11 mouse cellular contexts compared by ENCODE assay signal in genomic region chr7:125434666-125435290, GRCm38 (mm10). TPM values are rescaled to one million over a fixed set of nuclear protein-coding genes. Genes with fewer than 3 reads are reported as not detected.
DNase-seq lines count a peak whose midpoint lies in the region; ATAC-seq and TF ChIP-seq lines count a peak whose summit lies in the region.
"Had no signal": no experiment of that assay in that cellular context is flagged by ENCODE, and none has a peak within 500 bp of the region (broad histone marks: within the 10 kb centered on the region; RNA-seq: fewer than 3 reads in every experiment).

No protein-coding gene starts in this region.

- peaks cover 21% of the 10 kb centered on the region for H3K4me1 ChIP-seq in small intestine, adult 2 months (ENCODE audit: control insufficient read depth, insufficient read depth, insufficient read length, low read length)
- H3K4me1 ChIP-seq in heart, embryonic 12.5 days (replicated peaks): no peaks in the 10 kb centered on the region

- H3K27me3 ChIP-seq in small intestine, adult 2 months (ENCODE audit: control insufficient read depth, insufficient read depth, low read length): no peaks in the 10 kb centered on the region
- no peaks in the 10 kb centered on the region for H3K27me3 ChIP-seq in heart, embryonic 12.5 days (replicated peaks)
- H3K27me3 ChIP-seq: liver, embryonic 12.5 days had no signal

- H3K4me2 ChIP-seq in heart, embryonic 12.5 days: no peak overlapping the region
- H3K4me2 ChIP-seq: liver, embryonic 12.5 days had no signal

- no peak for TF ChIP-seq CTCF in small intestine, adult 2 months (IDR thresholded peaks at IDR 0.05; ENCODE audit: extremely low read depth, insufficient read length, insufficient replicate concordance, low read depth, low read length)

- H3K9me3 ChIP-seq in heart, embryonic 12.5 days (replicated peaks): peaks cover 11% of the 10 kb centered on the region

- WGBS in small intestine, adult 2 months: 44% methylated on average over 8 of the region's 8 CpGs
- 48% methylated on average over 8 of the region's 8 CpGs for WGBS in heart, embryonic 12.5 days

- H3K4me3 ChIP-seq in small intestine, adult 2 months (ENCODE audit: low read depth, low read length): no peak overlapping the region
- no peak overlapping the region for H3K4me3 ChIP-seq in heart, embryonic 12.5 days
- H3K4me3 ChIP-seq: erythroblast, embryonic 14.5 days; liver, embryonic 12.5 days had no signal

- H3K9ac ChIP-seq in heart, embryonic 12.5 days: no peak overlapping the region
- H3K9ac ChIP-seq: liver, embryonic 12.5 days had no signal

- peak overlapping the region; percentile 54; the same call in 1 of the 2 replicates for H3K27ac ChIP-seq in small intestine, adult 2 months (ENCODE audit: insufficient read depth, low read depth, low read length)
- no peak overlapping the region for H3K27ac ChIP-seq in heart, embryonic 12.5 days (ENCODE audit: poor library complexity, severe bottlenecking)
- H3K27ac ChIP-seq: liver, embryonic 12.5 days had no signal

- TF ChIP-seq POLR2A in small intestine, adult 2 months (IDR thresholded peaks at IDR 0.05; ENCODE audit: low read depth, low read length): no peak

- no peak for ATAC-seq in heart, embryonic 12.5 days (ENCODE audit: insufficient number of reproducible peaks, low FRiP score)
- ATAC-seq: liver, embryonic 12.5 days had no signal

- no peaks in the 10 kb centered on the region for H3K36me3 ChIP-seq in small intestine, adult 2 months (ENCODE audit: control insufficient read depth, insufficient read depth, low read length)
- H3K36me3 ChIP-seq in heart, embryonic 12.5 days: no peaks in the 10 kb centered on the region
- H3K36me3 ChIP-seq: liver, embryonic 12.5 days had no signal

- peak; percentile 40 for DNase-seq in embryo, embryonic 10.5 days (ENCODE audit: low spot score)
- no peak for DNase-seq in embryo, embryonic 9.5 days (ENCODE audit: extremely low spot score)
- peak; percentile 13 for DNase-seq in right cerebral cortex, adult 18-20 months
- no peak for DNase-seq in right cerebral cortex, adult 2 months (ENCODE audit: low spot score in 2 of 2)
- DNase-seq in lung, postnatal 14 days: peak; percentile 12
- no peak for DNase-seq in urinary bladder, postnatal 14 days (ENCODE audit: low spot score)
- DNase-seq: kidney, postnatal 25 days had no signal

RNA-seq across cellular contexts. Expression of gene Kdm8, which starts 9.7 kb away (rescaled TPM):
- 2.1 and 2.4 TPM in 2 replicates for polyA plus RNA-seq in small intestine, adult 2 months (2012; rRNA removed)
- 5.9 and 7.0 TPM in 2 replicates for polyA plus RNA-seq in heart, embryonic 12.5 days (2016; fragmentation: Nextera tagmentation; extraction: Ambion mirVana)

RNA-seq across cellular contexts. Expression of gene Nsmce1, which starts 56.6 kb away (rescaled TPM):
- 16.7 and 35.8 TPM in 2 replicates for polyA plus RNA-seq in small intestine, adult 2 months (2012; rRNA removed)
- 97.1 and 98.8 TPM in 2 replicates for polyA plus RNA-seq in heart, embryonic 12.5 days (2016; fragmentation: Nextera tagmentation; extraction: Ambion mirVana)

Comparison
In these comparisons a context has a peak if more than half of its experiments do, and no peak if none do; other contexts are left out.
1. DNase-seq: peak in embryo, embryonic 10.5 days (single experiment), right cerebral cortex, adult 18-20 months (single experiment) and lung, postnatal 14 days (single experiment); none in embryo, embryonic 9.5 days (single experiment), right cerebral cortex, adult 2 months (0 of 2) and urinary bladder, postnatal 14 days (single experiment).